Mouse (Mus musculus) liver, embryonic 11.5 days (tissue): ENCODE data around the gene Mtmr12. TPM values are rescaled to one million over a fixed set of nuclear protein-coding genes. Genes with fewer than 3 reads are reported as not detected.
A peak's percentile ranks its signal among the peaks of the same experiment; 100 is the strongest.

ENCODE experiments used
- ATAC-seq: fragments of 200-750 bp; cut with Nextera tagmentation; replicated peaks from 2 replicates; pipeline ENCODE4 v1.8.0; 2017; ENCODE audit warnings: moderate number of reproducible peaks, mild to moderate bottlenecking, moderate TSS enrichment, moderate library complexity; ENCODE audit not compliant: low FRiP score
- DNase-seq: peaks from one replicate; pipeline ENCODE4 v3.0.0-alpha.2; 2017; ENCODE audit warnings: low spot score
- H3K27ac ChIP-seq: fragments of 300-500 bp; sonication (generic); 2 replicates; pipeline ENCODE4 v1.5.1; 2014; ENCODE audit warnings: mild to moderate bottlenecking, low read depth, low read length, control low read depth
- H3K27me3 ChIP-seq: fragments of 300-500 bp; sonication (generic); replicated peaks from 2 replicates; pipeline ENCODE4 v1.6.1; 2014; ENCODE audit warnings: low read length, mixed read lengths; ENCODE audit not compliant: control insufficient read depth, insufficient read depth
- H3K36me3 ChIP-seq: fragments of 300-500 bp; sonication (generic); 2 replicates; pipeline ENCODE4 v1.6.1; 2014; ENCODE audit warnings: mild to moderate bottlenecking, low read length, moderate library complexity, mixed read lengths; ENCODE audit not compliant: control insufficient read depth, insufficient read depth
- H3K4me1 ChIP-seq: fragments of 300-500 bp; sonication (generic); replicated peaks from 2 replicates; pipeline ENCODE4 v1.6.1; 2014; ENCODE audit warnings: low read length, mixed read lengths; ENCODE audit not compliant: control insufficient read depth, insufficient read depth
- H3K4me2 ChIP-seq: fragments of 300-500 bp; sonication (generic); 2 replicates; pipeline ENCODE4 v1.6.1; 2014; ENCODE audit warnings: mild to moderate bottlenecking, control low read depth, moderate library complexity
- H3K4me3 ChIP-seq: fragments of 300-500 bp; sonication (generic); 2 replicates; pipeline ENCODE4 v1.5.1; 2014; ENCODE audit warnings: low read depth, low read length, control low read depth
- H3K9ac ChIP-seq: fragments of 300-500 bp; sonication (generic); 2 replicates; pipeline ENCODE4 v1.6.1; 2014; ENCODE audit warnings: low read depth, low read length, control low read depth
- H3K9me3 ChIP-seq: fragments of 300-500 bp; sonication (generic); 2 replicates; pipeline ENCODE4 v1.6.1; 2016; ENCODE audit warnings: low read length, inconsistent platforms, mixed read lengths; ENCODE audit not compliant: control insufficient read depth
- WGBS: fragments of 180-500 bp; shearing (Covaris S2); extraction: QIAGEN DNeasy Blood & Tissue Kit; methylation state at CpG from one replicate; pipeline ENCODE4 v1.1.7; 2014; 5-methylcytosine and 5-hydroxymethylcytosine counted together
- polyA plus RNA-seq: library from polyadenylated mRNA; unstranded; fragments of >200 nt; fragmentation: Nextera tagmentation; extraction: Ambion mirVana; gene quantifications from 2 replicates; pipeline ENCODE4 v1.2.1, GENCODE M21; 2014

Gene Mtmr12
- polyA plus RNA-seq, 1 experiment from 2014 or later = 19.6 TPM

GRCm38 (mm10) chr15:12206646-12207222, 1.9 kb downstream of the Mtmr12 start:
- DNase-seq (no peak), ATAC-seq (no peak)
- no peak overlapping the region for H3K27ac ChIP-seq
- peaks cover 3% of the 10 kb centered on the region; the same call in 1 of the 2 replicates for H3K36me3 ChIP-seq
- peaks cover 41% of the 10 kb centered on the region for H3K4me1 ChIP-seq
- H3K27me3 ChIP-seq = no peaks in the 10 kb centered on the region
- H3K4me2 ChIP-seq = peak overlapping the region; percentile 78
- H3K9ac ChIP-seq = no peak overlapping the region
- H3K9me3 ChIP-seq = no peaks in the 10 kb centered on the region
- WGBS = 66% methylated on average over 7 of the region's 7 CpGs
- peak overlapping the region; percentile 88 for H3K4me3 ChIP-seq

GRCm38 (mm10) chr15:12207556-12208090, 2.8 kb downstream of the Mtmr12 start:
- H3K27me3 ChIP-seq = no peaks in the 10 kb centered on the region
- no peak overlapping the region for H3K9ac ChIP-seq
- DNase-seq = no peak
- 60% methylated on average over 6 of the region's 6 CpGs for WGBS
- H3K9me3 ChIP-seq = no peaks in the 10 kb centered on the region
- H3K4me3 ChIP-seq = peak overlapping the region; percentile 17
- no peak for ATAC-seq
- H3K4me1 ChIP-seq = peaks cover 46% of the 10 kb centered on the region
- H3K36me3 ChIP-seq = peaks cover 3% of the 10 kb centered on the region; the same call in 1 of the 2 replicates
- peak overlapping the region; percentile 25; the same call in 1 of the 2 replicates for H3K27ac ChIP-seq
- peak overlapping the region; percentile 78 for H3K4me2 ChIP-seq

GRCm38 (mm10) chr15:12211577-12211976, 6.7 kb downstream of the Mtmr12 start:
- Histone ChIP-seq H3K27ac (no peak overlapping the region), H3K9ac (no peak overlapping the region), H3K4me3 (no peak overlapping the region), H3K4me2 (no peak overlapping the region), H3K9me3 (no peaks in the 10 kb centered on the region), H3K36me3 (peaks cover 3% of the 10 kb centered on the region; the same call in 1 of the 2 replicates), H3K27me3 (no peaks in the 10 kb centered on the region), H3K4me1 (peaks cover 35% of the 10 kb centered on the region)
- ATAC-seq = no peak
- DNase-seq = no peak
- WGBS = 57% methylated on average over 8 of the region's 8 CpGs

GRCm38 (mm10) chr15:12212266-12212665, 7.4 kb downstream of the Mtmr12 start:
- WGBS = 88% methylated on average over 1 of the region's 1 CpGs
- DNase-seq (no peak), ATAC-seq (no peak)
- H3K27me3 ChIP-seq = no peaks in the 10 kb centered on the region
- peaks cover 28% of the 10 kb centered on the region for H3K4me1 ChIP-seq
- H3K4me3 ChIP-seq = no peak overlapping the region
- H3K9ac ChIP-seq = no peak overlapping the region
- no peaks in the 10 kb centered on the region for H3K9me3 ChIP-seq
- no peak overlapping the region for H3K4me2 ChIP-seq
- no peak overlapping the region for H3K27ac ChIP-seq
- H3K36me3 ChIP-seq = peaks cover 3% of the 10 kb centered on the region; the same call in 1 of the 2 replicates

- H3K4me2 ChIP-seq = no peak overlapping the region
- no peak for DNase-seq
- H3K27me3 ChIP-seq = no peaks in the 10 kb centered on the region
- ATAC-seq = no peak
- H3K36me3 ChIP-seq = no peaks in the 10 kb centered on the region
- 83% methylated on average over 14 of the region's 14 CpGs for WGBS
- peaks cover 30% of the 10 kb centered on the region for H3K4me1 ChIP-seq
- no peaks in the 10 kb centered on the region for H3K9me3 ChIP-seq
- no peak overlapping the region for H3K9ac ChIP-seq
- no peak overlapping the region for H3K4me3 ChIP-seq
- no peak overlapping the region for H3K27ac ChIP-seq
Measured at GRCm38 (mm10) chr15:12214531-12215414, 9.9 kb downstream of the Mtmr12 start.

GRCm38 (mm10) chr15:12215415-12215718, 10.5 kb downstream of the Mtmr12 start:
- Histone ChIP-seq H3K4me1 (peaks cover 29% of the 10 kb centered on the region), H3K27me3 (no peaks in the 10 kb centered on the region), H3K4me2 (no peak overlapping the region), H3K9me3 (no peaks in the 10 kb centered on the region), H3K27ac (no peak overlapping the region), H3K36me3 (no peaks in the 10 kb centered on the region), H3K9ac (no peak overlapping the region), H3K4me3 (no peak overlapping the region)
- ATAC-seq (no peak), DNase-seq (no peak)
- 90% methylated on average over 5 of the region's 5 CpGs for WGBS

- Histone ChIP-seq H3K27ac (no peak overlapping the region), H3K4me1 (peaks cover 31% of the 10 kb centered on the region), H3K9ac (no peak overlapping the region), H3K4me3 (no peak overlapping the region), H3K36me3 (no peaks in the 10 kb centered on the region), H3K9me3 (no peaks in the 10 kb centered on the region), H3K27me3 (no peaks in the 10 kb centered on the region), H3K4me2 (no peak overlapping the region)
- no peak for DNase-seq
- no peak for ATAC-seq
- WGBS = 92% methylated on average over 8 of the region's 8 CpGs
Measured at GRCm38 (mm10) chr15:12216119-12216518, 11.3 kb downstream of the Mtmr12 start.

- Histone ChIP-seq H3K27ac (no peak overlapping the region), H3K9me3 (no peaks in the 10 kb centered on the region), H3K27me3 (no peaks in the 10 kb centered on the region), H3K4me2 (no peak overlapping the region; the same call in 1 of the 2 replicates), H3K4me3 (no peak overlapping the region), H3K36me3 (no peaks in the 10 kb centered on the region), H3K4me1 (peaks cover 32% of the 10 kb centered on the region), H3K9ac (no peak overlapping the region)
- WGBS = 48% methylated on average over 13 of the region's 13 CpGs
- ATAC-seq (no peak), DNase-seq (no peak)
Measured at GRCm38 (mm10) chr15:12216798-12217197, 12.0 kb downstream of the Mtmr12 start.
